Mouse (Mus musculus): Measurements from ENCODE around the gene Ablim1.

GRCm38 (mm10) chr19:57093698-57094004 is 221.1 kb downstream of the Ablim1 start:
- TF ChIP-seq CTCF (IDR thresholded peaks at IDR 0.05; ENCODE audit: low read depth) (no peak), EP300 (optimal IDR thresholded peaks at IDR 0.05) (no peak)

Data from stomach, postnatal 0 days (tissue).